Comparison of ENCODE assay signal across 8 mouse cellular contexts in the genomic region with DNA sequence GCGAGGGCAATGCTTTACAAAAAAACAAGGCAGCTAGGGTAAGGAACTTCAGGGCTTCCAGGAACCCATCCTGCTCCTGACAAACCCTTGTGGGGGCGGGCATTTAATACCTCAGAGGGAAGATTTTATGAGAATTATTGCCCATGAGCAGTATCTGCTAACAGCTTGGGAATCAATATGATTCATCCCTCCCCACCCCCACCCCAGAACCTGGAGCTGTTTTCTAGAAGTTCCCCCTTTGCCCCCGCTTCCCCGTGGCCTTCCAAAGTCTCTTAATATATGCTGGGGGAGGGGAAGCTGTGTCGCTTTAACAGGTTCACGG. TPM values are rescaled to one million over a fixed set of nuclear protein-coding genes. Genes with fewer than 3 reads are reported as not detected.
A peak's percentile ranks its signal among the peaks of the same experiment; 100 is the strongest.
DNase-seq lines count a peak whose midpoint lies in the region; ATAC-seq lines count a peak whose summit lies in the region.

No protein-coding gene starts in this region.

- H3K4me1 ChIP-seq in forebrain, embryonic 10.5 days, result peaks cover 21% of the 10 kb centered on the region
- peaks cover 4% of the 10 kb centered on the region; the same call in 1 of the 2 replicates for H3K4me1 ChIP-seq in intestine, embryonic 14.5 days (replicated peaks; ENCODE audit: control insufficient read depth, insufficient read depth, low read length)
- H3K4me1 ChIP-seq in neural tube, embryonic 13.5 days (replicated peaks), result peaks cover 8% of the 10 kb centered on the region; the same call in 1 of the 2 replicates

- no peaks in the 10 kb centered on the region for H3K9me3 ChIP-seq in forebrain, embryonic 10.5 days
- no peaks in the 10 kb centered on the region for H3K9me3 ChIP-seq in intestine, embryonic 14.5 days (ENCODE audit: control insufficient read depth, low read length)
- H3K9me3 ChIP-seq in neural tube, embryonic 13.5 days, result no peaks in the 10 kb centered on the region

- peak overlapping the region; percentile 77 for H3K4me2 ChIP-seq in intestine, embryonic 14.5 days (ENCODE audit: low read length)
- peak overlapping the region; percentile 67 for H3K4me2 ChIP-seq in neural tube, embryonic 13.5 days

- WGBS in forebrain, embryonic 10.5 days, result 7% methylated on average over 6 of the region's 6 CpGs
- WGBS in intestine, embryonic 14.5 days, result 9% methylated on average over 6 of the region's 6 CpGs
- 7% methylated on average over 6 of the region's 6 CpGs for WGBS in neural tube, embryonic 13.5 days

- no peaks in the 10 kb centered on the region for H3K36me3 ChIP-seq in forebrain, embryonic 10.5 days (replicated peaks)
- no peaks in the 10 kb centered on the region for H3K36me3 ChIP-seq in intestine, embryonic 14.5 days (ENCODE audit: control insufficient read depth, insufficient read depth, low read length)
- H3K36me3 ChIP-seq in neural tube, embryonic 13.5 days, result no peaks in the 10 kb centered on the region

- H3K9ac ChIP-seq in intestine, embryonic 14.5 days (ENCODE audit: low read length), result peak overlapping the region; percentile 74
- peak overlapping the region; percentile 73 for H3K9ac ChIP-seq in neural tube, embryonic 13.5 days

- peak overlapping the region; percentile 80 for H3K4me3 ChIP-seq in forebrain, embryonic 10.5 days
- H3K4me3 ChIP-seq in intestine, embryonic 14.5 days (ENCODE audit: low read depth, low read length), result peak overlapping the region; percentile 67
- peak overlapping the region; percentile 55 for H3K4me3 ChIP-seq in neural tube, embryonic 13.5 days

- H3K27ac ChIP-seq in forebrain, embryonic 10.5 days, result peak overlapping the region; percentile 98
- peak overlapping the region; percentile 78; the same call in 1 of the 2 replicates for H3K27ac ChIP-seq in intestine, embryonic 14.5 days (ENCODE audit: low read depth)
- peak overlapping the region; percentile 89 for H3K27ac ChIP-seq in neural tube, embryonic 13.5 days (replicated peaks)

- peak; percentile 1; the same call in 1 of the 2 replicates for ATAC-seq in intestine, embryonic 14.5 days (replicated peaks; ENCODE audit: low FRiP score, low TSS enrichment, low read depth)
- ATAC-seq in neural tube, embryonic 13.5 days (ENCODE audit: low read depth), result peak; percentile 3; the same call in 1 of the 2 replicates

- peak; percentile 3 for DNase-seq in layer of hippocampus, adult 9-11 months
- no peak for DNase-seq in layer of hippocampus, adult 9-10 months (ENCODE audit: low spot score)
- DNase-seq in forebrain, embryonic 10.5 days (ENCODE audit: extremely low spot score, low spot score), result no peak
- no peak for DNase-seq in intestine, embryonic 14.5 days (ENCODE audit: low spot score)
- DNase-seq in urinary bladder, adult 18-20 months (ENCODE audit: low spot score in 2 of 2), result no peak
- DNase-seq in urinary bladder, postnatal 36 days (ENCODE audit: low spot score in 2 of 2), result no peak
- no peak for DNase-seq in spleen, postnatal 36 days (ENCODE audit: low spot score in 2 of 2)

- no peaks in the 10 kb centered on the region for H3K27me3 ChIP-seq in forebrain, embryonic 10.5 days (ENCODE audit: poor library complexity, severe bottlenecking)
- H3K27me3 ChIP-seq in intestine, embryonic 14.5 days (replicated peaks; ENCODE audit: control insufficient read depth, insufficient read depth, low read length), result no peaks in the 10 kb centered on the region
- no peaks in the 10 kb centered on the region for H3K27me3 ChIP-seq in neural tube, embryonic 13.5 days

RNA-seq across cellular contexts. Expression of a gene that starts 0.9 kb away (rescaled TPM):
- polyA plus RNA-seq in forebrain, embryonic 10.5 days (2016; fragmentation: Nextera tagmentation; extraction: Ambion mirVana), result 47.6 and 59.6 TPM in 2 replicates
- 66.1 and 80.5 TPM in 2 replicates for polyA plus RNA-seq in intestine, embryonic 14.5 days (2014; fragmentation: Nextera tagmentation; extraction: Ambion mirVana)
- polyA plus RNA-seq in neural tube, embryonic 13.5 days (2015; fragmentation: Nextera tagmentation; extraction: Ambion mirVana), result 442 and 527 TPM in 2 replicates

RNA-seq across cellular contexts. Expression of a gene that starts 46.6 kb away (rescaled TPM):
- 0.44 and 0.66 TPM in 2 replicates for polyA plus RNA-seq in forebrain, embryonic 10.5 days (2016; fragmentation: Nextera tagmentation; extraction: Ambion mirVana)
- polyA plus RNA-seq in intestine, embryonic 14.5 days (2014; fragmentation: Nextera tagmentation; extraction: Ambion mirVana), result 0.39 TPM in 1 of 2 replicates, not detected in the other
- 1.4 and 1.7 TPM in 2 replicates for polyA plus RNA-seq in neural tube, embryonic 13.5 days (2015; fragmentation: Nextera tagmentation; extraction: Ambion mirVana)
